Mouse (Mus musculus): Measurements from ENCODE around the gene Myh6. TPM values are rescaled to one million over a fixed set of nuclear protein-coding genes. Genes with fewer than 3 reads are reported as not detected.
"Not testable (repeated sequence)": the region's sequence is repeated elsewhere in the genome, so short reads cannot be mapped to it uniquely, and the experiment has no call there.

Gene Myh6
- polyA plus RNA-seq, 1 experiment from 2014 or later = 0.51 TPM

DNA sequence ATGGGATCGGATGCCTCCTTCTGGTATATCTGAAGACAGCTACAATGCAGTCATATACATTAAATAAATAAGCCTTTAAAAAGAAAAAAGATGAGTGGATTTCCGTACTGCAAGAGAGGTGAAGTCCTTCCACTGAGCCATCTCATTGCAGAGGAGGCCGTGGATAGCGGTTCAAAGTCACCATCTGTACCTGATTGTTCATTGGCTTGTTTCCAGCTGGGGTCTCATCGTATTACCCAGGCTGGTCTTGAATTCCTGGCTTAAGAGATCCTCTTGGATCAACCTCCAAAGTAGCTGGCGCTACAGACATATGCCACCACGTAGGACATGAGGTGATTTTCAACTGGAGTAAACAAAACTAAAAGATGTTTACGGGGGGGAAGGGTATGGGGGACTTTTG lies 39.2 kb upstream of the Myh6 start:
- Histone ChIP-seq H3K27me3 (ENCODE audit: control insufficient read depth, insufficient read depth, low read depth, low read length) (no peaks in the 10 kb centered on the region), H3K27ac (ENCODE audit: low read length) (no peak overlapping the region), H3K9ac (ENCODE audit: low read depth, low read length) (no peak overlapping the region), H3K9me3 (replicated peaks; ENCODE audit: control insufficient read depth, low read length) (no peaks in the 10 kb centered on the region), H3K4me1 (ENCODE audit: control insufficient read depth, low read depth, low read length) (peaks cover 4% of the 10 kb centered on the region), H3K36me3 (ENCODE audit: control insufficient read depth, insufficient read depth) (no peaks in the 10 kb centered on the region), H3K4me2 (ENCODE audit: low read depth, low read length) (no peak overlapping the region), H3K4me3 (ENCODE audit: low read depth, low read length) (no peak overlapping the region)
- WGBS (ENCODE audit: insufficient replicate concordance) = 71% methylated on average over 8 of the region's 8 CpGs
- ATAC-seq (ENCODE audit: low read depth) = no peak

DNA sequence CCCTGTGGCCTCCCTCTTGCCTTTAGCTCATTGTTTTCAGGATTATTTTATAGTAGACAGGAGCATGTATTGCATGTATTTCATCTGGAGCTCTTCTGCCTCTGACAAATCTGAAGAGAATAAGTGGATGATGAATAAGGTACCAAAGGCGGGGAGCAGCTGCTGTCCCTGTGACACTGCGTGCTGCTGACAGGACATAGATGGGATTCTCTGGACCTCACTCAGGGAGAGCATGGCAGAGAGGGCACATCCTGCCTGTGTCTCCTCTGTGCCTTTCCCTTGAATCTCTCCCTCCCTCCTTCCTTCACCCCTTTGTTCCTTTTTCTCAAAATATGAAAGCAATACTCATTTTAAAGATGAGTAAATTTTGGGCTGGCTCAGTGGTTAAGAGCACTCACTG lies 38.8 kb upstream of the Myh6 start:
- no peak overlapping the region for H3K4me2 ChIP-seq (ENCODE audit: low read depth, low read length)
- 77% methylated on average over 2 of the region's 2 CpGs for WGBS (ENCODE audit: insufficient replicate concordance)
- H3K4me3 ChIP-seq (ENCODE audit: low read depth, low read length) = no peak overlapping the region
- no peaks in the 10 kb centered on the region for H3K27me3 ChIP-seq (ENCODE audit: control insufficient read depth, insufficient read depth, low read depth, low read length)
- no peaks in the 10 kb centered on the region for H3K9me3 ChIP-seq (replicated peaks; ENCODE audit: control insufficient read depth, low read length)
- no peak overlapping the region for H3K9ac ChIP-seq (ENCODE audit: low read depth, low read length)
- no peak overlapping the region for H3K27ac ChIP-seq (ENCODE audit: low read length)
- H3K4me1 ChIP-seq (ENCODE audit: control insufficient read depth, low read depth, low read length) = peaks cover 4% of the 10 kb centered on the region
- no peaks in the 10 kb centered on the region for H3K36me3 ChIP-seq (ENCODE audit: control insufficient read depth, insufficient read depth)
- no peak for ATAC-seq (ENCODE audit: low read depth)

- Histone ChIP-seq H3K36me3 (ENCODE audit: control insufficient read depth, insufficient read depth) (no peaks in the 10 kb centered on the region), H3K27me3 (ENCODE audit: control insufficient read depth, insufficient read depth, low read depth, low read length) (no peaks in the 10 kb centered on the region), H3K4me3 (ENCODE audit: low read depth, low read length) (no peak overlapping the region), H3K4me2 (ENCODE audit: low read depth, low read length) (no peak overlapping the region), H3K4me1 (ENCODE audit: control insufficient read depth, low read depth, low read length) (peaks cover 4% of the 10 kb centered on the region), H3K27ac (ENCODE audit: low read length) (no peak overlapping the region), H3K9ac (ENCODE audit: low read depth, low read length) (no peak overlapping the region), H3K9me3 (replicated peaks; ENCODE audit: control insufficient read depth, low read length) (no peaks in the 10 kb centered on the region)
- no peak for ATAC-seq (ENCODE audit: low read depth)
- 44% methylated on average over 18 of the region's 18 CpGs for WGBS (ENCODE audit: insufficient replicate concordance)
Observed at GRCm38 (mm10) chr14:55003878-55004855, 37.4 kb upstream of the Myh6 start.

GRCm38 (mm10) chr14:55002687-55003120 lies 36.0 kb upstream of the Myh6 start:
- 41% methylated on average over 7 of the region's 7 CpGs for WGBS (ENCODE audit: insufficient replicate concordance)
- no peak overlapping the region for H3K4me3 ChIP-seq (ENCODE audit: low read depth, low read length)
- no peak for ATAC-seq (ENCODE audit: low read depth)

GRCm38 (mm10) chr14:55001938-55002686 lies 35.4 kb upstream of the Myh6 start:
- Histone ChIP-seq H3K4me3 (ENCODE audit: low read depth, low read length) (no peak overlapping the region), H3K4me1 (ENCODE audit: control insufficient read depth, low read depth, low read length) (peaks cover 4% of the 10 kb centered on the region), H3K9ac (ENCODE audit: low read depth, low read length) (no peak overlapping the region), H3K27ac (ENCODE audit: low read length) (no peak overlapping the region), H3K4me2 (ENCODE audit: low read depth, low read length) (no peak overlapping the region), H3K9me3 (replicated peaks; ENCODE audit: control insufficient read depth, low read length) (no peaks in the 10 kb centered on the region), H3K27me3 (ENCODE audit: control insufficient read depth, insufficient read depth, low read depth, low read length) (no peaks in the 10 kb centered on the region), H3K36me3 (ENCODE audit: control insufficient read depth, insufficient read depth) (no peaks in the 10 kb centered on the region)
- no peak for ATAC-seq (ENCODE audit: low read depth)
- 28% methylated on average over 12 of the region's 12 CpGs for WGBS (ENCODE audit: insufficient replicate concordance)

More at GRCm38 (mm10) chr14:55002687-55003120, 36.0 kb upstream of the Myh6 start:
- Histone ChIP-seq H3K27ac (ENCODE audit: low read length) (no peak overlapping the region), H3K9me3 (replicated peaks; ENCODE audit: control insufficient read depth, low read length) (no peaks in the 10 kb centered on the region), H3K27me3 (ENCODE audit: control insufficient read depth, insufficient read depth, low read depth, low read length) (no peaks in the 10 kb centered on the region), H3K4me2 (ENCODE audit: low read depth, low read length) (no peak overlapping the region), H3K4me1 (ENCODE audit: control insufficient read depth, low read depth, low read length) (peaks cover 4% of the 10 kb centered on the region), H3K9ac (ENCODE audit: low read depth, low read length) (no peak overlapping the region), H3K36me3 (ENCODE audit: control insufficient read depth, insufficient read depth) (no peaks in the 10 kb centered on the region)

DNA sequence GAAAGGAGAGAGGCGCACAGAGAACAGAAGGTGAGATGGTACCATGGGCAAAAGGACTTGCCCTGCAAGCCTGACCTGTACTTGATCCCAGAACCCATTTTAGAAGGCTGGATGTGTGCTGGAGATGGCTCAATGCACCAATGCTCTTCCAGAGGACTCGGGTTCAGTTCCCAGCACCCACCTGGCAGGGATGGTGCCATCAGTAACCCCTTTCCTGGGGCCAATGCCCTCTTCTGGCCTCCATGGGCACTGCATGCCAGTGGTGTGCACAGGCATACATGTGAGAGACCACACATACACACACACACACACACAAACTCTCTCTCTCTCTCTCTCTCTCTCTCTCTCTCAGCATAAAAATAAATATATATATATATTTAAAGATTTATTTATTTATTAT lies 34.7 kb upstream of the Myh6 start:
- H3K4me2 ChIP-seq (ENCODE audit: low read depth, low read length) = no peak overlapping the region
- 69% methylated on average over 2 of the region's 2 CpGs for WGBS (ENCODE audit: insufficient replicate concordance)
- H3K9me3 ChIP-seq (replicated peaks; ENCODE audit: control insufficient read depth, low read length) = no peaks in the 10 kb centered on the region
- H3K4me1 ChIP-seq (ENCODE audit: control insufficient read depth, low read depth, low read length) = peaks cover 4% of the 10 kb centered on the region
- no peak overlapping the region for H3K27ac ChIP-seq (ENCODE audit: low read length)
- H3K4me3 ChIP-seq (ENCODE audit: low read depth, low read length) = no peak overlapping the region
- H3K36me3 ChIP-seq (ENCODE audit: control insufficient read depth, insufficient read depth) = no peaks in the 10 kb centered on the region
- H3K9ac ChIP-seq (ENCODE audit: low read depth, low read length) = no peak overlapping the region
- H3K27me3 ChIP-seq (ENCODE audit: control insufficient read depth, insufficient read depth, low read depth, low read length) = no peaks in the 10 kb centered on the region
- ATAC-seq (ENCODE audit: low read depth) = no peak

- H3K4me3 ChIP-seq (ENCODE audit: low read depth, low read length) = no peak overlapping the region
- 65% methylated on average over 6 of the region's 6 CpGs for WGBS (ENCODE audit: insufficient replicate concordance)
- ATAC-seq (ENCODE audit: low read depth) = no peak
- peaks cover 4% of the 10 kb centered on the region for H3K4me1 ChIP-seq (ENCODE audit: control insufficient read depth, low read depth, low read length)
- no peak overlapping the region for H3K27ac ChIP-seq (ENCODE audit: low read length)
- no peaks in the 10 kb centered on the region for H3K27me3 ChIP-seq (ENCODE audit: control insufficient read depth, insufficient read depth, low read depth, low read length)
- H3K4me2 ChIP-seq (ENCODE audit: low read depth, low read length) = no peak overlapping the region
- H3K36me3 ChIP-seq (ENCODE audit: control insufficient read depth, insufficient read depth) = no peaks in the 10 kb centered on the region
- H3K9ac ChIP-seq (ENCODE audit: low read depth, low read length) = no peak overlapping the region
- no peaks in the 10 kb centered on the region for H3K9me3 ChIP-seq (replicated peaks; ENCODE audit: control insufficient read depth, low read length)
Observed at GRCm38 (mm10) chr14:55000814-55001213, 34.1 kb upstream of the Myh6 start.

DNA sequence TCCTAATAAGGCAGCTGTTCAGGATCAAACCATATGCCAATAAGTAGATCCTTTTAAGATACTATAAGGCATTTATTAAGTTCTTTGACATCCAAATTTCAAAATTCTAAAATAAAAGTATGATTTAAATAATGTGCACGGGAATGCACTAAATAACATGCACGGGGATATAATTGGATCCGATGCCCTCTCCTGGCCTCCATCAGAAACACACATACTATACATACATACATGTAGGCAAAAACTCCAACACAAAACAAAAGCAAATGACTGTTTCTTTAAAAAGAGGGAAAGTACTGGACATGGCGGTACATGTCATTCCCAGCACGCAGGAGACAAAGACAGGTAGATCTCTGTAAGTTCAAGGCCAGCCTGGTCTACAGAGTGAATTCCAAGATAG lies 33.1 kb upstream of the Myh6 start:
- H3K4me1 ChIP-seq (ENCODE audit: control insufficient read depth, low read depth, low read length); H3K4me3 ChIP-seq (ENCODE audit: low read depth, low read length); ATAC-seq (ENCODE audit: low read depth); H3K27ac ChIP-seq (ENCODE audit: low read length); H3K36me3 ChIP-seq (ENCODE audit: control insufficient read depth, insufficient read depth); H3K27me3 ChIP-seq (ENCODE audit: control insufficient read depth, insufficient read depth, low read depth, low read length); H3K4me2 ChIP-seq (ENCODE audit: low read depth, low read length); H3K9ac ChIP-seq (ENCODE audit: low read depth, low read length); H3K9me3 ChIP-seq (replicated peaks; ENCODE audit: control insufficient read depth, low read length): not testable (repeated sequence)
- WGBS (ENCODE audit: insufficient replicate concordance) = 65% methylated on average over 5 of the region's 5 CpGs

DNA sequence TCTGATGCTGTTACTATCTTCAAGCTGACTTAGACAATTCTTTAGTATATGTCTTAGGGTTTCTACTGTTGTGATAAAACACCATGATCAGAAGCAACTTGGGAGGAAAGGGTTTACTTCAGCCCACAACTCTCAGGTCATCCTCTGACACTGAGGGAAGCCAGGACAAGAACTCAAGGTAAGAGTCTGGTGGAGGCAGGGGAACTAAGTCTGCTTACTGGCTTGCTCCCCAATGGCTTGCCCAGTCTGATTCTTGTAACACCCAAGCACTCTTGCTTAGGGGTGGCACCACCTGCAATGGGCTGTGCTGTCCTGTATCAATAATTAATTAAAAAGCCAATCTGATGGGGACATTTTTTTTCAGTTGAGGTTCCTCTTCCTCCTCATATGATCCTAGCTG lies 32.0 kb upstream of the Myh6 start:
- H3K4me3 ChIP-seq (ENCODE audit: low read depth, low read length) = no peak overlapping the region

More for the DNA sequence above, 32.0 kb upstream of the Myh6 start:
- Histone ChIP-seq H3K9me3 (replicated peaks; ENCODE audit: control insufficient read depth, low read length) (no peaks in the 10 kb centered on the region), H3K4me1 (ENCODE audit: control insufficient read depth, low read depth, low read length) (peaks cover under 1% of the 10 kb centered on the region; the same call in 1 of the 2 replicates), H3K27me3 (ENCODE audit: control insufficient read depth, insufficient read depth, low read depth, low read length) (no peaks in the 10 kb centered on the region), H3K36me3 (ENCODE audit: control insufficient read depth, insufficient read depth) (no peaks in the 10 kb centered on the region), H3K9ac (ENCODE audit: low read depth, low read length) (no peak overlapping the region), H3K27ac (ENCODE audit: low read length) (no peak overlapping the region), H3K4me2 (ENCODE audit: low read depth, low read length) (no peak overlapping the region)
- ATAC-seq (ENCODE audit: low read depth) = no peak
